Mouse (Mus musculus) forebrain, embryonic 14.5 days (tissue): ENCODE data around the gene Dzip1. TPM values are rescaled to one million over a fixed set of nuclear protein-coding genes. Genes with fewer than 3 reads are reported as not detected.

Experiments
- ATAC-seq: fragments of 200-750 bp; cut with Nextera tagmentation; 2 replicates; pipeline ENCODE4 v1.8.0; 2017; ENCODE audit warnings: mild to moderate bottlenecking, moderate library complexity
- DNase-seq: peaks from one replicate; pipeline ENCODE4 v3.0.0-alpha.2; 2015; ENCODE audit warnings: low spot score
- H3K27ac ChIP-seq: fragments of 300-500 bp; sonication (generic); 2 replicates; pipeline ENCODE4 v1.5.1; 2014; ENCODE audit warnings: low read depth, mild to moderate bottlenecking, control low read depth, low read length, moderate library complexity
- H3K27me3 ChIP-seq: fragments of 300-500 bp; sonication (generic); replicated peaks from 2 replicates; pipeline ENCODE4 v1.6.1; 2014; ENCODE audit warnings: low read length, control low read depth, mixed read lengths; ENCODE audit not compliant: control insufficient read depth, insufficient read depth
- H3K36me3 ChIP-seq: fragments of 300-500 bp; sonication (generic); 2 replicates; pipeline ENCODE4 v1.6.1; 2014; ENCODE audit warnings: low read length, control low read depth; ENCODE audit not compliant: control insufficient read depth, insufficient read depth
- H3K4me1 ChIP-seq: fragments of 300-500 bp; sonication (generic); 2 replicates; pipeline ENCODE4 v1.6.1; 2014; ENCODE audit warnings: antibody characterized with exemption, low read length, control low read depth; ENCODE audit not compliant: control insufficient read depth, insufficient read depth
- H3K4me2 ChIP-seq: fragments of 300-500 bp; sonication (generic); 2 replicates; pipeline ENCODE4 v1.6.1; 2014; ENCODE audit warnings: mild to moderate bottlenecking, control low read depth, low read length
- H3K4me3 ChIP-seq: fragments of 300-500 bp; sonication (generic); 2 replicates; pipeline ENCODE4 v1.5.1; 2014; ENCODE audit warnings: low read depth, low read length, control low read depth
- H3K9ac ChIP-seq: fragments of 300-500 bp; sonication (generic); 2 replicates; pipeline ENCODE4 v1.6.1; 2014; ENCODE audit warnings: mild to moderate bottlenecking, low read length, control low read depth, moderate library complexity
- H3K9me3 ChIP-seq: fragments of 300-500 bp; sonication (generic); replicated peaks from 2 replicates; pipeline ENCODE4 v1.6.1; 2016; ENCODE audit warnings: low read length, control low read depth, mixed read lengths; ENCODE audit not compliant: control insufficient read depth
- WGBS: fragments of 180-500 bp; shearing (Covaris S2); extraction: QIAGEN DNeasy Blood & Tissue Kit; methylation state at CpG from one replicate; pipeline ENCODE4 v1.1.7; 2014; 5-methylcytosine and 5-hydroxymethylcytosine counted together
- polyA plus RNA-seq: library from polyadenylated mRNA; unstranded; fragments of >200 nt; fragmentation: Nextera tagmentation; extraction: Ambion mirVana; gene quantifications from 2 replicates; pipeline ENCODE4 v1.2.1, GENCODE M21; 2014

Gene Dzip1
- polyA plus RNA-seq, 1 experiment from 2014 or later, result 30.2 TPM

DNA sequence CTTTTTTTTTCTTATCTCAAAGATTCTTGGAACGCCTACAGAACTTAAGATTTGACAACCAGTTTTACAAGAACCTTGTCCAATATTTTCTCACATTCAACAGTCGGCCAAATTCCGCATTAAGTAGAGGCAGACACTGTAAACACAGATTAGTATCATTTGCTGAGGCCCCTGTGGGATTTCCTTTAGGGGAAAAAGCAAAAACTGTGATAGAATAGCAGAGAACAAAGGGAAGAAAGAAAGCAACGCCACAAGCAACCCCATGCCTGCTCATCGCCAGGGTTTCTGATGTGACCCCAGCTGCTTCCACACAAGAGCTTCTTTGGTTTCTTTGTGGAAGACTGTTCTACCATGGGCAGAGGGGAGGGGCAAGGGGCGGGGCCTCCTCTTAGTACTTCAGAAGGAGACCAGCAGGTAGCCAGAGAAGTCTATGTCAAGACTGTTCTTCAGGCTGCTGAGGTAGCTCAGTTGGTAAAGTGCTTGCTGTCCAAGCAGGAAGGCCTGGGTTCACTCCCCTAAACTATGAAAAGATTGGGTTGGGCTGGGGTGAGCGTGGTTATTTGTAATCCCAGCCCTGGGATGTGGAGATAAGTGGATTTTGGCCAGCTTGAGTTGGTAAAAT is 97.9 kb downstream of the Dzip1 start:
- peak; percentile 34 for DNase-seq
- no peak for ATAC-seq

GRCm38 (mm10) chr14:118826346-118826745 is 98.9 kb downstream of the Dzip1 start:
- ATAC-seq, result no peak
- no peak overlapping the region for H3K27ac ChIP-seq
- no peaks in the 10 kb centered on the region for H3K27me3 ChIP-seq

More for the DNA sequence above, 97.9 kb downstream of the Dzip1 start:
- Histone ChIP-seq H3K9me3 (no peaks in the 10 kb centered on the region), H3K4me1 (no peaks in the 10 kb centered on the region), H3K4me3 (no peak overlapping the region), H3K4me2 (no peak overlapping the region), H3K9ac (no peak overlapping the region), H3K27me3 (no peaks in the 10 kb centered on the region), H3K27ac (no peak overlapping the region), H3K36me3 (no peaks in the 10 kb centered on the region)
- 13% methylated on average over 7 of the region's 7 CpGs for whole genome bisulfite sequencing

More at GRCm38 (mm10) chr14:118826346-118826745, 98.9 kb downstream of the Dzip1 start:
- Histone ChIP-seq H3K4me1 (no peaks in the 10 kb centered on the region), H3K36me3 (no peaks in the 10 kb centered on the region), H3K9me3 (no peaks in the 10 kb centered on the region), H3K9ac (no peak overlapping the region), H3K4me3 (no peak overlapping the region), H3K4me2 (no peak overlapping the region)
- WGBS, result 56% methylated on average over 8 of the region's 8 CpGs
- DNase-seq, result no peak

Other genes starting within 250 kb of the Dzip1 start
- gene Abcc4, start 219.2 kb downstream of the Dzip1 start, polyA plus RNA-seq, result 1.0 and 1.3 TPM in 2 replicates
- gene Cldn10, start 137.6 kb downstream of the Dzip1 start, polyA plus RNA-seq, result 0.80 and 0.82 TPM in 2 replicates
- gene Dnajc3, start 12.5 kb upstream of the Dzip1 start, polyA plus RNA-seq, result 18.8 and 21.5 TPM in 2 replicates
- 7.3 and 13.3 TPM in 2 replicates for gene Uggt2, start 174.0 kb upstream of the Dzip1 start, polyA plus RNA-seq
- gene Hs6st3, start 212.9 kb upstream of the Dzip1 start, polyA plus RNA-seq, result 0.50 and 1.3 TPM in 2 replicates